Mouse (Mus musculus) spleen, adult 2 months (tissue): Measurements from ENCODE around the gene Sh3gl2. TPM values are rescaled to one million over a fixed set of nuclear protein-coding genes. Genes with fewer than 3 reads are reported as not detected.

Experiments
- DNase-seq, 2 experiments: peaks; one replicate each; pipeline versions ENCODE4 v3.0.0 to v3.0.0-alpha.2; 2012 to 2021; ENCODE audit warnings: low spot score in 2 of 2, low read depth in 1 of 2
- H3K27ac ChIP-seq: fragments of 200-500 bp; 2 replicates; pipeline ENCODE4 v1.5.1; 2012; ENCODE audit warnings: low read length, inconsistent platforms; ENCODE audit not compliant: insufficient read depth
- H3K27me3 ChIP-seq: fragments of 200-500 bp; 2 replicates; pipeline ENCODE4 v1.6.1; 2012; ENCODE audit warnings: mild to moderate bottlenecking, moderate library complexity, low read length, inconsistent platforms; ENCODE audit not compliant: control insufficient read depth, insufficient read depth
- H3K36me3 ChIP-seq: fragments of 200-500 bp; 2 replicates; pipeline ENCODE4 v1.6.1; 2012; ENCODE audit warnings: mild to moderate bottlenecking, low read length, inconsistent platforms; ENCODE audit not compliant: control insufficient read depth, insufficient read depth
- H3K4me1 ChIP-seq: fragments of 200-500 bp; 2 replicates; pipeline ENCODE4 v1.6.1; 2011; ENCODE audit warnings: inconsistent platforms; ENCODE audit not compliant: control insufficient read depth, insufficient read depth, insufficient read length
- H3K4me3 ChIP-seq: fragments of 200-500 bp; 2 replicates; pipeline ENCODE4 v1.5.1; 2011; ENCODE audit warnings: mild to moderate bottlenecking, inconsistent platforms; ENCODE audit not compliant: insufficient read depth, insufficient read length; ENCODE audit errors: extremely low read depth
- CTCF ChIP-seq: fragments of 200-500 bp; IDR thresholded peaks from 2 replicates; pipeline ENCODE4 v1.5.1; 2011; ENCODE audit warnings: mild to moderate bottlenecking, inconsistent platforms; ENCODE audit not compliant: insufficient read depth, insufficient read length, insufficient replicate concordance; ENCODE audit errors: extremely low read depth
- POLR2A ChIP-seq: fragments of 200-500 bp; IDR thresholded peaks from 2 replicates; pipeline ENCODE4 v1.6.1; 2011; ENCODE audit warnings: low read depth, low read length, inconsistent platforms
- WGBS: fragments of 180-500 bp; shearing (Covaris S2); methylation state at CpG from one replicate; pipeline ENCODE4 v1.1.7; 2018; 5-methylcytosine and 5-hydroxymethylcytosine counted together
- polyA plus RNA-seq: library from polyadenylated mRNA; depleted of rRNA; stranded (reverse); fragments of >200 nt; gene quantifications from 2 replicates; pipeline ENCODE4 v1.2.3, GENCODE M21; 2012

Sh3gl2 gene
- polyA plus RNA-seq, 1 experiment: 0.12 TPM

DNA sequence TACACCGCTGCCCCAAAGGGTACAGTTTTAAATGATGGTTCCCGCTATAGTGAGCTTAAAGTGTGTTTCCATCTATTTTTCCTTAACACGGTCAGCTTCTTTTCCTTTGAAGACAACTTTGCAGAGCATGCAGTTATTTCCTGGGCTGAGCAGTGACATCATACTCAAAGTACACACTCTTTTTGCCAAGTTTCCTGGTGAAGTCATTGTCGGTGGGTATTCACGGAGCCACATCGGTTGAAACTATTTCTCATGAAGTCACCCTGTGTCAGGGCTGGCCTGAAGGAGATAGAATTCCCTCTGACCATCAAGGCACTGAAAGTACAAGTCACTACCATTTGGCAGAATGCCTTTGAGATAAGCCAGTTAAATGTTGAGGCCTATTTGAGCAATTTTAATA is 354.8 kb downstream of the Sh3gl2 start:
- H3K4me1 ChIP-seq: no peaks in the 10 kb centered on the region
- no peaks in the 10 kb centered on the region for H3K27me3 ChIP-seq
- H3K36me3 ChIP-seq: no peaks in the 10 kb centered on the region
- 84% methylated on average over 6 of the region's 6 CpGs for WGBS
- no peak for DNase-seq
- H3K27ac ChIP-seq: no peak overlapping the region
- no peak overlapping the region for H3K4me3 ChIP-seq
- TF ChIP-seq POLR2A (no peak), CTCF (no peak)

DNA sequence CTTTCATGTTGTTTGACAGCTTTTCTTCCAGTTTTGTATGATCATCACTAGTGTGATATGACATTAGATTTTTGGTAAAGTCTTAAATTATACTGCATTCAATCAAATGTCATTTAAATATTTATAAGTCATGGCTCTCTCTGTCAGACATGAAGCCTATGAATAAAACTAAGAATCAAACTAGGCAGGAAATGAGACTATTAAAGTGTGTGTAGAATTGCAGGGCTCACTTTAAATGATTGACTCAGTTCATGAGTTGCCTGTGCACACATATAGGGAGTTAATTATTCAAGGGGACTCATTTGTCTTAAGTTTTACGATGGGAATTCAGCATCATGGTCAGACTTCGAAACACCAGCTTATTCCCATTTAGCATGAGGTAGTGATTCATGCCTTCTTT is 380.5 kb downstream of the Sh3gl2 start:
- Histone ChIP-seq H3K4me1 (no peaks in the 10 kb centered on the region), H3K36me3 (no peaks in the 10 kb centered on the region), H3K4me3 (no peak overlapping the region), H3K27ac (no peak overlapping the region), H3K27me3 (no peaks in the 10 kb centered on the region)
- TF ChIP-seq POLR2A: no peak
- TF ChIP-seq CTCF: no peak
- no peak for DNase-seq
- 78% methylated on average over 2 of the region's 2 CpGs for WGBS

- H3K27ac ChIP-seq: no peak overlapping the region
- DNase-seq: no peak
- no peaks in the 10 kb centered on the region for H3K4me1 ChIP-seq
- no peak for TF ChIP-seq CTCF
- no peak for TF ChIP-seq POLR2A
- WGBS: 86% methylated on average over 4 of the region's 4 CpGs
- H3K36me3 ChIP-seq: no peaks in the 10 kb centered on the region
- no peaks in the 10 kb centered on the region for H3K27me3 ChIP-seq
- no peak overlapping the region for H3K4me3 ChIP-seq
Measured at GRCm38 (mm10) chr4:85588928-85589327, 384.0 kb downstream of the Sh3gl2 start.

GRCm38 (mm10) chr4:85591037-85591436 is 386.1 kb downstream of the Sh3gl2 start:
- Histone ChIP-seq H3K4me3 (no peak overlapping the region), H3K36me3 (no peaks in the 10 kb centered on the region), H3K27me3 (no peaks in the 10 kb centered on the region), H3K4me1 (no peaks in the 10 kb centered on the region), H3K27ac (no peak overlapping the region)
- no peak for TF ChIP-seq POLR2A
- TF ChIP-seq CTCF: no peak
- WGBS: 53% methylated on average over 7 of the region's 7 CpGs
- DNase-seq: no peak

DNA sequence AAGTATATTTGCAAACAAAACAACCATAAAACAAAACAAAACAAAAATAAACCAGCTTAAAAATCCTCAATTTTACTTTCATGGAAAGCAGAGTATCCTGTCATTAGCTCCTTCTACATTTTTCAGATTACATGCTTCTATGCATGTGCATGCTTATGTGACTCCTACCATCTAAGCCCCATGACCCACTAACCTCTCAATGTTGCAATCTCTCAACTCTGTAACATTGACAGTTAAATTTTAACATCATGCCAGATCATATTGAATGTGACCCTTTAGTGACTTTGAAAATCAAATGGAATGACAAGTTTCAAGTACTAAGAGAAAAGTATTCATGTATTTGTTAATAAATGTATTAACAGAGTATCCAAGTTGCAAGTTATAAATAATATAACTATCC is 389.2 kb downstream of the Sh3gl2 start:
- no peak for TF ChIP-seq CTCF
- TF ChIP-seq POLR2A: no peak
- no peak overlapping the region for H3K4me3 ChIP-seq
- no peaks in the 10 kb centered on the region for H3K36me3 ChIP-seq
- DNase-seq: no peak
- H3K27me3 ChIP-seq: no peaks in the 10 kb centered on the region
- H3K27ac ChIP-seq: no peak overlapping the region
- H3K4me1 ChIP-seq: no peaks in the 10 kb centered on the region

DNA sequence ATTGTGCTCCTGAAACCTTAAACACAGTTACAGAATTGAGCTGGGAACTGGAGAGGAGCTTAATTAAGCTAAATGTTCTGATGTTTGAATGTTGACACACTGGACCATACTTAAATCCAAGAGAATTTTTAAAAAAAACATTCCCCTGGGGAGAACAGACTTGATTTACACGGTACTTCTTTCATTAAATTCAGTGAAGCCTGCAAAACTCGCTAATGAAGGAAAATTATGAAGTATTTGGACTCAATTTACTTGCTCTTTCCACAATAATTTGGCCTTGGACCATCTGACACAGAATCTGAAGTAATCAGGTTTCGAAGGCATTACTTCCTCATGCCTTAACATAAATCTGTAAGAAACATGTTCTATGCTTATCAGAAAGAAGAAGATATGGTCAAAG is 408.4 kb downstream of the Sh3gl2 start:
- no peak for DNase-seq
- H3K27ac ChIP-seq: no peak overlapping the region
- H3K4me1 ChIP-seq: no peaks in the 10 kb centered on the region
- H3K36me3 ChIP-seq: no peaks in the 10 kb centered on the region
- WGBS: 78% methylated on average over 3 of the region's 3 CpGs
- H3K4me3 ChIP-seq: no peak overlapping the region
- TF ChIP-seq CTCF (no peak), POLR2A (no peak)
- H3K27me3 ChIP-seq: no peaks in the 10 kb centered on the region

- TF ChIP-seq CTCF (no peak), POLR2A (no peak)
- no peak for DNase-seq
- Histone ChIP-seq H3K4me3 (no peak overlapping the region), H3K36me3 (no peaks in the 10 kb centered on the region), H3K27me3 (no peaks in the 10 kb centered on the region), H3K27ac (no peak overlapping the region), H3K4me1 (no peaks in the 10 kb centered on the region)
- WGBS: 74% methylated on average over 5 of the region's 5 CpGs
Measured at GRCm38 (mm10) chr4:85618746-85619145, 413.8 kb downstream of the Sh3gl2 start.
